Mouse (Mus musculus) embryonic facial prominence, embryonic 14.5 days (tissue): ENCODE data around the gene Cyp4a32. TPM values are rescaled to one million over a fixed set of nuclear protein-coding genes. Genes with fewer than 3 reads are reported as not detected.
"Not testable (repeated sequence)": the region's sequence is repeated elsewhere in the genome, so short reads cannot be mapped to it uniquely, and the experiment has no call there.

Source experiments
- ATAC-seq: fragments of 200-750 bp; cut with Nextera tagmentation; 2 replicates; pipeline ENCODE4 v1.8.0; 2017; ENCODE audit warnings: low read depth, moderate number of reproducible peaks, moderate TSS enrichment
- DNase-seq: peaks from one replicate; pipeline ENCODE4 v3.0.0-alpha.2; 2015; ENCODE audit warnings: low spot score
- H3K27ac ChIP-seq: fragments of 300-500 bp; sonication (generic); replicated peaks from 2 replicates; pipeline ENCODE4 v1.5.1; 2014; ENCODE audit warnings: low read depth, mild to moderate bottlenecking, low read length, moderate library complexity
- H3K27me3 ChIP-seq: fragments of 300-500 bp; sonication (generic); replicated peaks from 2 replicates; pipeline ENCODE4 v1.6.1; 2014; ENCODE audit warnings: low read length; ENCODE audit not compliant: control insufficient read depth, insufficient read depth
- H3K36me3 ChIP-seq: fragments of 300-500 bp; sonication (generic); 2 replicates; pipeline ENCODE4 v1.6.1; 2014; ENCODE audit warnings: low read length, mixed read lengths; ENCODE audit not compliant: control insufficient read depth, insufficient read depth
- H3K4me1 ChIP-seq: fragments of 300-500 bp; sonication (generic); 2 replicates; pipeline ENCODE4 v1.6.1; 2014; ENCODE audit warnings: antibody characterized with exemption, low read length; ENCODE audit not compliant: control insufficient read depth, insufficient read depth
- H3K4me2 ChIP-seq: fragments of 300-500 bp; sonication (generic); 2 replicates; pipeline ENCODE4 v1.6.1; 2014; ENCODE audit warnings: low read depth, mild to moderate bottlenecking, low read length, moderate library complexity, mixed read lengths
- H3K4me3 ChIP-seq: fragments of 300-500 bp; sonication (generic); 2 replicates; pipeline ENCODE4 v1.5.1; 2014; ENCODE audit warnings: low read depth, mild to moderate bottlenecking, low read length
- H3K9ac ChIP-seq: fragments of 300-500 bp; sonication (generic); 2 replicates; pipeline ENCODE4 v1.6.1; 2014; ENCODE audit warnings: low read depth, mild to moderate bottlenecking, low read length, moderate library complexity, mixed read lengths
- H3K9me3 ChIP-seq: fragments of 300-500 bp; sonication (generic); 2 replicates; pipeline ENCODE4 v1.6.1; 2016; ENCODE audit warnings: low read length; ENCODE audit not compliant: control insufficient read depth
- WGBS: fragments of 180-500 bp; shearing (Covaris S2); extraction: QIAGEN DNeasy Blood & Tissue Kit; methylation state at CpG from one replicate; pipeline ENCODE4 v1.1.7; 2014; 5-methylcytosine and 5-hydroxymethylcytosine counted together
- polyA plus RNA-seq: library from polyadenylated mRNA; unstranded; fragments of >200 nt; fragmentation: Nextera tagmentation; extraction: Ambion mirVana; gene quantifications from 2 replicates; pipeline ENCODE4 v1.2.1, GENCODE M21; 2014

The Cyp4a32 gene
- polyA plus RNA-seq: not detected in 2 replicates

DNA sequence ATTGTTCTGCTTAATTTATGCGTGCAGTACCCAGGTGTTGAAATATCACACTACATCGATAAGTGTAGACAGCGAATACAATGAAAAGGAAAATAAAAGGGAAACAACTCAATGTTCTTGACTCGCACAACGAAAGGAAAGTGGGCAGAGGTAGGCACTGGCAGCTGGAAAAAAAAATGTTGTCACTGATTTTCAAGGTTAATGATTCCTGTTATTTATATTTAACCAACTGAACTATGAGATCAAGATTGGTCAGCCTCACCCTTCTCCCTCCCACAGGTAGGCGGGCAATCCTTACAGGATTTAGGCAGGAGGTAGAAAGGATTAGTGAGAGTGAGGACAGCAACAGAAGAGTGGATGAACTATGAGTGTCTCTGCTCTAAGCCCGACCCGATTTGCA lies at the start of gene Cyp4a32:
Gene Cyp4a32, plus strand, starts transcription at position 359 of the 400 bp plus-strand sequence.
- H3K9me3 ChIP-seq, H3K36me3 ChIP-seq, ATAC-seq, H3K4me2 ChIP-seq, H3K27me3 ChIP-seq, H3K9ac ChIP-seq, H3K27ac ChIP-seq, H3K4me1 ChIP-seq, DNase-seq, H3K4me3 ChIP-seq: not testable (repeated sequence)
- WGBS: 92% methylated on average over 6 of the region's 8 CpGs

DNA sequence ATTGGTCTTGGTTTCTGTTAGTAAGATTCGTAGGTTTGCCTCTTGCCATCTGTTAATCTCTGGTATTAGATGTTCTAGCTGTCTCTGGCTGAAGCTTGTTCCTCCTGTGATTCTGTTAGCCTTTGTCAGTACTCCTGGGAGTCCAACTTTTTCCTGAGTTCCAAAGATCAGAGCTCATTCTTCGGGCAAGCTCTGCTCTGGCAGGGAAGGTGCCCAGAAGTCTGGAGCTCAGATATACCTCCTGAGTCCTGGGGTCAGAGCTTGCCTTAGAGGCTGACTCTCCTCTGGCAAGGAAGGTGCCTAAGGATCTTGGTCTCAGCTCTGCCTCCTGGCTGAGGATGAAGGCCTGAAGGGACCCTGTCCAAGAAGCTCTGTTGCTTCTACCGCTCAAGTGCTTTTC lies 48.0 kb upstream of the Cyp4a32 start:
- H3K27me3 ChIP-seq: no peaks in the 10 kb centered on the region
- H3K36me3 ChIP-seq: no peaks in the 10 kb centered on the region
- no peak overlapping the region for H3K27ac ChIP-seq
- ATAC-seq (no peak), DNase-seq (no peak)
- no peak overlapping the region for H3K4me2 ChIP-seq
- H3K9ac ChIP-seq: no peak overlapping the region
- WGBS: 88% methylated on average over 3 of the region's 3 CpGs
- H3K4me3 ChIP-seq: no peak overlapping the region
- no peaks in the 10 kb centered on the region for H3K4me1 ChIP-seq
- no peaks in the 10 kb centered on the region for H3K9me3 ChIP-seq

DNA sequence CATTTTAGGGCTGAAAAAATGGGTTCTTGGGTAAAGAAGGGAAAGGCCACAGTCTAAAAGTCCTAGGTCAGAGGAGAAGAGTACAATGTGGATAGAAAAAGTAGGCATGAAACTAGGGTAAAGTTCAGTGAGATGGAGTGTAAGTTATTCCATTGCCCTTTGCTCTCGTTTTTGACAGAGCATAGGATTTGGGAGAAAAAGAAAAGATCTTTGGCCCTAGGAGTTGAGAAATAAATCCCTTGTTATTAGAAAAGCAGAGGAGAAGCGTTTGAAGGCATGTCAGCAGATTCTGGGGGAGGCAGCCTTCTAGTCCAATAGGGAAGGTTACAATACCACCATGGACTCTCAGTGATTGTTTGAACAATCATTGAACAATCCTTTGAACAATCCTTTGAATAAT lies 45.3 kb upstream of the Cyp4a32 start:
- ATAC-seq: no peak
- 60% methylated on average over 2 of the region's 2 CpGs for whole genome bisulfite sequencing

DNA sequence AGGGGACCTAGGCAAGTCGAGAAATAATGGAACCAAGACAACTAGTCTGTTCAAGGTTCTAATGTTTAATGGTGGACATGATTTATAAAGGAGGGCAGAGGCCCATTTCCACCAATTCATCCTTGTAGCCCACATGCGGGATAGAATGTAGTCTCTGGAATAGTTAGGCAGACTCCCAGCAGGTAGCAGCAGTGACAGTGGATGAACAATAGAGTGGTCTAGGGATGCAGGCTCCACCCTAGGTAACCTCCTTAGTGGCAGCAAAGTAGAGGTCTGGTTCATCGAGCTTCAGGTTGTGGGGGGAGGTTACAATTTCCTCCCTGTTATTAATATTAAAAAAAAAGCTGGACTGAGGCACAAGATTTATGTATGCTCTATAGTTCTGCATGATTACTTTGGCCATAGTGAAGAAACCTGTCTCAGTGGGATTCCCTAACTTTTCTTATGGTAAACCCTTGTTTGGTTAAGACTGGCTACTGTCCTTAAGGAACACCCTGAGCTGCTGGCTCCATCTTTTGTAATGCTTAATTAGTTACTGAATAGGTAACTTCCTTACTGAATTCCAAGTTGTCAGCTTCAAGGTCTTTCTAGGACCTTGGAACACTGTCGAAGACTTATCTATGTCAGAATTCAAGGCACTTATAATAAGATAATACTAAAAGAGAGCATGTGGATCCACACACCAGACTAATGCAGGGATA lies 42.8 kb upstream of the Cyp4a32 start:
- 70% methylated on average over 4 of the region's 4 CpGs for WGBS
- ATAC-seq: no peak
- Histone ChIP-seq H3K9ac (no peak overlapping the region), H3K27me3 (no peaks in the 10 kb centered on the region), H3K27ac (no peak overlapping the region), H3K4me1 (no peaks in the 10 kb centered on the region), H3K36me3 (no peaks in the 10 kb centered on the region), H3K9me3 (no peaks in the 10 kb centered on the region), H3K4me3 (no peak overlapping the region), H3K4me2 (no peak overlapping the region)
- no peak for DNase-seq

More for the DNA sequence above, 45.3 kb upstream of the Cyp4a32 start:
- no peaks in the 10 kb centered on the region for H3K9me3 ChIP-seq
- no peaks in the 10 kb centered on the region for H3K36me3 ChIP-seq
- no peak for DNase-seq
- H3K27me3 ChIP-seq: no peaks in the 10 kb centered on the region
- no peak overlapping the region for H3K4me2 ChIP-seq
- no peak overlapping the region for H3K27ac ChIP-seq
- H3K4me1 ChIP-seq: no peaks in the 10 kb centered on the region
- no peak overlapping the region for H3K9ac ChIP-seq
- no peak overlapping the region for H3K4me3 ChIP-seq

DNA sequence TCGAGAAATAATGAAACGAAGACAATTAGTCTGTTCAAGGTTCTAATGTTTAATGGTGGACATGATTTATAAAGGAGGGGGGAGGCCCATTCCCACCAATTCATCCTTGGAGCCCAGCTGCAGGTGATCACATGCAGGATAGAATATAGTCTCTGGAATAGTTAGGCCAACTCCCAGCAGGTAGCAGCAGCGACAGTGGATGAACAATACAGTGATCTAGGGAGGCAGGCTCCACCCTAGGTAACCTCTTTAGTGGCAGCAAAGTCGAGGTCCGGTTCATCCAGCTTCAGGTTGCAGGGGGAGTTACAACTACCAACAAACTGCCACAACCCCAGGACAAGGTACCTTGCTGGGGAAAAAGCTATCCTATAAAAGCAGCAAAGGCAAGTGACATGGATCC lies 39.5 kb upstream of the Cyp4a32 start:
- not testable (repeated sequence) for ATAC-seq, H3K27ac ChIP-seq, H3K9me3 ChIP-seq, H3K27me3 ChIP-seq, H3K4me2 ChIP-seq, H3K4me3 ChIP-seq, DNase-seq, H3K36me3 ChIP-seq, H3K9ac ChIP-seq, H3K4me1 ChIP-seq
- WGBS: 61% methylated on average over 5 of the region's 5 CpGs

DNA sequence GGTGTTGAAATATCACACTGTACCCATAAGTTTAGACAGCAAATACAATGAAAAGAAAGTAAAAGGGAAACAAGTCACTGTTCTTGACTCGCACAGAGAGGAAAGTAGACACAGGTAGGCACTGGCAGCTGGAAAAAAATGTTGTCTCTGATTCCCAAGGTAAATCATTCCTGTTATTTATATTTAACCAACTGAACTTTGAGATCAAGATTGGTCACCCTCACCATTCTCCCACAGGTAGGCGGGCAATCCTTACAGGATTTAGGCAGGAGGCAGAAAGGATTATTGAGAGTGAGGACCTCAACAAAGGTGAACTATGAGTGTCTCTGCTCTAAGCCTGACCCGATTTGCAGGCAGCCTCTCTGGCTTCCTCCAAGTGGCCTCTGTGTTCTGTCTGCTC lies 37.4 kb upstream of the Cyp4a32 start, which contains the start of gene Cyp4a31:
Gene Cyp4a31, plus strand, starts transcription at position 249 of the 400 bp plus-strand sequence.
- Histone ChIP-seq H3K4me3 (no peak within 1 kb of the TSS), H3K27ac (no peak within 1 kb of the TSS), H3K4me2 (no peak within 1 kb of the TSS), H3K36me3 (no peaks in the 10 kb centered on the region), H3K4me1 (no peaks in the 10 kb centered on the region), H3K27me3 (no peaks in the 10 kb centered on the region), H3K9ac (no peak within 1 kb of the TSS), H3K9me3 (no peaks in the 10 kb centered on the region)
- 81% methylated on average over 3 of the region's 3 CpGs for WGBS
- DNase-seq (no peak), ATAC-seq (no peak)

DNA sequence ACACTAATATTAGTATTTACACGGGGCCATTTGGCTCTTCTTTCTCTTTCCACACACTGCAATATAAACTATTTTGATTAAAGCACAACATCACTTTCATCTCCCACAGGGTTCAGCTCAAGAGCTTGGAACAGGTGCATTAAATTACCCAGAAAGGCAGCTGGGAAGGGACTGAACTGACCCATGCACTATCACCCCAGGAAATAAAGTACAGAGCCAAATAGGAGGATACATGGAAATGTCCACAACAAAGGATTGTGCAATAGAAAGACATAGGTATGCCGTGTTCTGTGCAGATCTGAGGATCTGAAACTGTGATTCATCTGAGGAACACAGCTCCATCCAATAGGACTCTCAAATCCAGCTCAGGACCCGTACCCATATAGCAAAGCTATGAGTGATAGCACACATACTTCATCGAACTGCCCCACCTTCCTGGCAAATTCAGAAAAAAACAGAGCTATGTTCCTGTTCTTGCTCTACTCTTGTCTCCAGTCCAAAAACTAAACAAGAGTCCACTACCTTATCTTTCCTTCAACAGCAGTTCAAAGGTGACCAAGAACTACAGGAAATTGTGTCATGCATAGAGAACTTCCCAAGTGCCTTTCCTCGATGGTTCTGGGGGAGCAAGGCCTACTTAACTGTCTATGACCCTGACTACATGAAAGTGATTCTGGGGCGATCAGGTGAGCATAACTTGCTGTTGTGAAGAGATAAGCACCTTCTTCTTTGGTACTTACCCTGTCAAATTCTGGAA lies 36.1 kb upstream of the Cyp4a32 start:
- H3K4me1 ChIP-seq, H3K4me3 ChIP-seq, H3K36me3 ChIP-seq, H3K27me3 ChIP-seq, H3K9ac ChIP-seq, ATAC-seq, DNase-seq, H3K4me2 ChIP-seq, H3K27ac ChIP-seq, H3K9me3 ChIP-seq: not testable (repeated sequence)
- 74% methylated on average over 6 of the region's 6 CpGs for WGBS

DNA sequence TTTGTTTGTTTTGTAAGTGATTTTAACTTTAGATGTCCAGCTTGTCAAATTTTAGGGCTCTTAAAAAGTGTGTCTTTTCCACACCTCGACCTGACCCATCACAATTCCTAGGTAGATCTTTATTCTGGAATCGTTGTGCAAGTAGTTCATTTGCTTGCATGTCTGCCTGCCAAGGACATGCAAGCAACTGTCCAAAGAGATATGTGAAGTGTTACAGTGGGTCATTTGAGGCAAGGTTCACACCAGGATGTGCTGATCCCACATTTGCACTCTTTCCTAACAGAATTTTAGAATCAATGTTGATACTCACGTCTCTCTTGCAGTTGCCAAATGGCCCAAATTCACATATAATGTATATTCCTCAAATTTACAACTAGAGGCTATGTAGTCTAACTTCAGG lies 25.5 kb upstream of the Cyp4a32 start:
- DNase-seq (no peak), ATAC-seq (no peak)
- Histone ChIP-seq H3K9me3 (no peaks in the 10 kb centered on the region), H3K27ac (no peak overlapping the region), H3K4me3 (no peak overlapping the region), H3K9ac (no peak overlapping the region), H3K27me3 (no peaks in the 10 kb centered on the region), H3K36me3 (no peaks in the 10 kb centered on the region), H3K4me2 (no peak overlapping the region), H3K4me1 (no peaks in the 10 kb centered on the region)
- 74% methylated on average over 3 of the region's 3 CpGs for WGBS
